Mouse (Mus musculus): Measurements from ENCODE around the gene Ephb2. TPM values are rescaled to one million over a fixed set of nuclear protein-coding genes. Genes with fewer than 3 reads are reported as not detected.

Gene Ephb2
- total RNA-seq, 1 experiment, result 15.5 TPM

GRCm38 (mm10) chr4:136863517-136863916 lies 27.7 kb upstream of the Ephb2 start:
- no peak for DNase-seq (ENCODE audit: low read depth, low spot score)
- H3K27ac ChIP-seq (ENCODE audit: insufficient read depth, low read depth, low read length, poor library complexity, severe bottlenecking), result no peak overlapping the region
- no peaks in the 10 kb centered on the region for H3K9me3 ChIP-seq (ENCODE audit: control insufficient read depth, insufficient read depth, low read depth, low read length)
- TF ChIP-seq ZNF384 (IDR thresholded peaks at IDR 0.05; ENCODE audit: low read depth, low read length) (no peak), CHD2 (IDR thresholded peaks at IDR 0.05; ENCODE audit: low read depth, low read length) (no peak), MAFK (IDR thresholded peaks at IDR 0.05; ENCODE audit: insufficient read depth, low read depth, low read length) (no peak), ZC3H11A (IDR thresholded peaks at IDR 0.05; ENCODE audit: borderline replicate concordance, low read depth, low read length) (no peak), HCFC1 (IDR thresholded peaks at IDR 0.05; ENCODE audit: borderline replicate concordance, insufficient read depth, low read length) (no peak)
- no peak overlapping the region for H3K4me3 ChIP-seq (ENCODE audit: insufficient read depth in 1 of 2, low read depth in 1 of 2, low read length in 2 of 2, poor library complexity in 1 of 2, severe bottlenecking in 1 of 2)
- no peak overlapping the region for H3K9ac ChIP-seq (ENCODE audit: insufficient read depth, low read depth, low read length, poor library complexity, severe bottlenecking)
- no peaks in the 10 kb centered on the region for H3K36me3 ChIP-seq (ENCODE audit: control insufficient read depth, insufficient read depth, low read length, poor library complexity, severe bottlenecking)
- H3K4me1 ChIP-seq (ENCODE audit: control insufficient read depth in 2 of 2, insufficient read depth in 2 of 2, low read length in 2 of 2, poor library complexity in 1 of 2), result peaks cover 0 to 9% of the 10 kb centered on the region in 2 experiments; a peak in 2 of 4 replicates
- in situ Hi-C loops (cut with MboI; ENCODE audit: low sequenced_read_pairs in 2 of 2, unreplicated experiment in 2 of 2), result no loop called here

- TF ChIP-seq ZC3H11A (IDR thresholded peaks at IDR 0.05; ENCODE audit: borderline replicate concordance, low read depth, low read length), result no peak
- TF ChIP-seq HCFC1 (IDR thresholded peaks at IDR 0.05; ENCODE audit: borderline replicate concordance, insufficient read depth, low read length), result no peak
- TF ChIP-seq CHD2 (IDR thresholded peaks at IDR 0.05; ENCODE audit: low read depth, low read length), result no peak
- TF ChIP-seq ZNF384 (IDR thresholded peaks at IDR 0.05; ENCODE audit: low read depth, low read length), result no peak
- TF ChIP-seq MAFK (IDR thresholded peaks at IDR 0.05; ENCODE audit: insufficient read depth, low read depth, low read length), result no peak
- Histone ChIP-seq H3K9me3 (ENCODE audit: control insufficient read depth, insufficient read depth, low read depth, low read length) (no peaks in the 10 kb centered on the region), H3K9ac (ENCODE audit: insufficient read depth, low read depth, low read length, poor library complexity, severe bottlenecking) (no peak overlapping the region), H3K27ac (ENCODE audit: insufficient read depth, low read depth, low read length, poor library complexity, severe bottlenecking) (no peak overlapping the region), H3K4me1 (ENCODE audit: control insufficient read depth in 2 of 2, insufficient read depth in 2 of 2, low read length in 2 of 2, poor library complexity in 1 of 2) (peaks cover 0 to 9% of the 10 kb centered on the region in 2 experiments; a peak in 2 of 4 replicates), H3K4me3 (ENCODE audit: insufficient read depth in 1 of 2, low read depth in 1 of 2, low read length in 2 of 2, poor library complexity in 1 of 2, severe bottlenecking in 1 of 2) (no peak overlapping the region), H3K36me3 (ENCODE audit: control insufficient read depth, insufficient read depth, low read length, poor library complexity, severe bottlenecking) (no peaks in the 10 kb centered on the region)
- in situ Hi-C loops (cut with MboI; ENCODE audit: low sequenced_read_pairs in 2 of 2, unreplicated experiment in 2 of 2), result no loop called here
- DNase-seq (ENCODE audit: low read depth, low spot score), result no peak
Measured at GRCm38 (mm10) chr4:136862411-136862810, 26.6 kb upstream of the Ephb2 start.

- in situ Hi-C loops (cut with MboI; ENCODE audit: low sequenced_read_pairs in 2 of 2, unreplicated experiment in 2 of 2), result no loop called here
- no peaks in the 10 kb centered on the region for H3K9me3 ChIP-seq (ENCODE audit: control insufficient read depth, insufficient read depth, low read depth, low read length)
- peak overlapping the region; percentile 12 for H3K9ac ChIP-seq (ENCODE audit: insufficient read depth, low read depth, low read length, poor library complexity, severe bottlenecking)
- DNase-seq (ENCODE audit: low read depth, low spot score), result no peak
- TF ChIP-seq CHD2 (IDR thresholded peaks at IDR 0.05; ENCODE audit: low read depth, low read length), result no peak
- no peak for TF ChIP-seq ZNF384 (IDR thresholded peaks at IDR 0.05; ENCODE audit: low read depth, low read length)
- TF ChIP-seq MAFK (IDR thresholded peaks at IDR 0.05; ENCODE audit: insufficient read depth, low read depth, low read length), result no peak
- TF ChIP-seq HCFC1 (IDR thresholded peaks at IDR 0.05; ENCODE audit: borderline replicate concordance, insufficient read depth, low read length), result no peak
- TF ChIP-seq ZC3H11A (IDR thresholded peaks at IDR 0.05; ENCODE audit: borderline replicate concordance, low read depth, low read length), result no peak
- H3K27ac ChIP-seq (ENCODE audit: insufficient read depth, low read depth, low read length, poor library complexity, severe bottlenecking), result no peak overlapping the region
- peak overlapping the region; percentile 6 to 22; a peak in 2 of 4 replicates for H3K4me3 ChIP-seq (ENCODE audit: insufficient read depth in 1 of 2, low read depth in 1 of 2, low read length in 2 of 2, poor library complexity in 1 of 2, severe bottlenecking in 1 of 2)
- peaks cover 0 to 9% of the 10 kb centered on the region in 2 experiments; a peak in 2 of 4 replicates for H3K4me1 ChIP-seq (ENCODE audit: control insufficient read depth in 2 of 2, insufficient read depth in 2 of 2, low read length in 2 of 2, poor library complexity in 1 of 2)
- no peaks in the 10 kb centered on the region for H3K36me3 ChIP-seq (ENCODE audit: control insufficient read depth, insufficient read depth, low read length, poor library complexity, severe bottlenecking)
Measured at GRCm38 (mm10) chr4:136861806-136862205, 26.0 kb upstream of the Ephb2 start.

DNA sequence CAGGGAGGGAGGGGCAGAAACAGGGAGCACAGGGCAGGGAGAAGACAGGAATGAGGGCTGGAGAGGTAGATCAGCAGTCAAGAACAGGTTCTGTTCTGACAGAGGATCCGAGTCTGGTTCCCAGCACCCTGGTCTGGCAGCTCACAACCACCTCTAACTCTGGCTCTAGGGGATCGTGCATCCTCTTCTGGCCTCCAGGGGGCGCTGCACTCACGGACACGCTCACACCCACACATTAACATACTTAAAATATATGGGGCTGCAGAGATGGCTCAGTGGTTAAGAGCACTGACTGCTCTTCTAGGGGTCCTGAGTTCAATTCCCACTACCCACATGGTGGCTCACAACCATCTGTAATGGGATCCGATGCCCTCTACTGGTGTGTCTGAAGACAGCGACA lies 24.2 kb upstream of the Ephb2 start:
- Histone ChIP-seq H3K27ac (ENCODE audit: insufficient read depth, low read depth, low read length, poor library complexity, severe bottlenecking) (no peak overlapping the region), H3K36me3 (ENCODE audit: control insufficient read depth, insufficient read depth, low read length, poor library complexity, severe bottlenecking) (no peaks in the 10 kb centered on the region), H3K4me3 (ENCODE audit: insufficient read depth in 1 of 2, low read depth in 1 of 2, low read length in 2 of 2, poor library complexity in 1 of 2, severe bottlenecking in 1 of 2) (no peak overlapping the region), H3K9ac (ENCODE audit: insufficient read depth, low read depth, low read length, poor library complexity, severe bottlenecking) (no peak overlapping the region), H3K4me1 (ENCODE audit: control insufficient read depth in 2 of 2, insufficient read depth in 2 of 2, low read length in 2 of 2, poor library complexity in 1 of 2) (peaks cover 0 to 7% of the 10 kb centered on the region in 2 experiments; a peak in 2 of 4 replicates), H3K9me3 (ENCODE audit: control insufficient read depth, insufficient read depth, low read depth, low read length) (no peaks in the 10 kb centered on the region)
- TF ChIP-seq MAFK (IDR thresholded peaks at IDR 0.05; ENCODE audit: insufficient read depth, low read depth, low read length), result no peak
- no peak for TF ChIP-seq CHD2 (IDR thresholded peaks at IDR 0.05; ENCODE audit: low read depth, low read length)
- no peak for TF ChIP-seq ZC3H11A (IDR thresholded peaks at IDR 0.05; ENCODE audit: borderline replicate concordance, low read depth, low read length)
- no peak for TF ChIP-seq HCFC1 (IDR thresholded peaks at IDR 0.05; ENCODE audit: borderline replicate concordance, insufficient read depth, low read length)
- TF ChIP-seq ZNF384 (IDR thresholded peaks at IDR 0.05; ENCODE audit: low read depth, low read length), result no peak
- in situ Hi-C loops (cut with MboI; ENCODE audit: low sequenced_read_pairs in 2 of 2, unreplicated experiment in 2 of 2), result no loop called here
- DNase-seq (ENCODE audit: low read depth, low spot score), result no peak

GRCm38 (mm10) chr4:136855081-136855480 lies 19.3 kb upstream of the Ephb2 start:
- no peak overlapping the region for H3K27ac ChIP-seq (ENCODE audit: insufficient read depth, low read depth, low read length, poor library complexity, severe bottlenecking)

More at GRCm38 (mm10) chr4:136855081-136855480, 19.3 kb upstream of the Ephb2 start:
- Histone ChIP-seq H3K4me3 (ENCODE audit: insufficient read depth in 1 of 2, low read depth in 1 of 2, low read length in 2 of 2, poor library complexity in 1 of 2, severe bottlenecking in 1 of 2) (no peak overlapping the region), H3K9me3 (ENCODE audit: control insufficient read depth, insufficient read depth, low read depth, low read length) (no peaks in the 10 kb centered on the region), H3K4me1 (ENCODE audit: control insufficient read depth in 2 of 2, insufficient read depth in 2 of 2, low read length in 2 of 2, poor library complexity in 1 of 2) (no peaks in the 10 kb centered on the region; a peak in 1 of 4 replicates), H3K36me3 (ENCODE audit: control insufficient read depth, insufficient read depth, low read length, poor library complexity, severe bottlenecking) (no peaks in the 10 kb centered on the region), H3K9ac (ENCODE audit: insufficient read depth, low read depth, low read length, poor library complexity, severe bottlenecking) (no peak overlapping the region)
- in situ Hi-C loops (cut with MboI; ENCODE audit: low sequenced_read_pairs in 2 of 2, unreplicated experiment in 2 of 2), result no loop called here
- TF ChIP-seq HCFC1 (IDR thresholded peaks at IDR 0.05; ENCODE audit: borderline replicate concordance, insufficient read depth, low read length), result no peak
- 0 out of 2 replicates have a peak, but pooled peaks have one; percentile 24 for TF ChIP-seq ZC3H11A (IDR thresholded peaks at IDR 0.05; ENCODE audit: borderline replicate concordance, low read depth, low read length)
- DNase-seq (ENCODE audit: low read depth, low spot score), result no peak

All from ES-E14 (cell line).